Mouse (Mus musculus) myocyte (in vitro differentiated cells): ENCODE measurements around the gene Lime1. TPM values are rescaled to one million over a fixed set of nuclear protein-coding genes. Genes with fewer than 3 reads are reported as not detected.

Experiments used
- H3K27me3 ChIP-seq: one replicate; pipeline ENCODE4 v1.6.1; 2011; ENCODE audit not compliant: control insufficient read depth, insufficient read depth, insufficient read length
- H3K36me3 ChIP-seq: one replicate; pipeline ENCODE4 v1.6.1; 2011; ENCODE audit not compliant: control insufficient read depth, insufficient read depth
- H3K4me2 ChIP-seq: one replicate; pipeline ENCODE4 v1.6.1; 2011; ENCODE audit warnings: low read depth, control low read depth
- H3K4me3 ChIP-seq: one replicate; pipeline ENCODE4 v1.5.1; 2011; ENCODE audit warnings: mild to moderate bottlenecking, control low read depth, moderate library complexity
- H3K79me2 ChIP-seq: one replicate; pipeline ENCODE4 v1.6.1; 2011; ENCODE audit not compliant: control insufficient read depth, insufficient read depth
- H3ac ChIP-seq: one replicate; pipeline ENCODE4 v1.6.1; 2011; ENCODE audit not compliant: control insufficient read depth, insufficient read length
- CEBPB ChIP-seq: IDR thresholded peaks from 2 replicates; pipeline ENCODE4 v1.6.1; 2011; ENCODE audit warnings: mild to moderate bottlenecking, moderate library complexity; ENCODE audit not compliant: poor library complexity, insufficient read depth, severe bottlenecking
- E2F4 ChIP-seq: IDR thresholded peaks from one replicate; pipeline ENCODE4 v1.6.1; 2011; ENCODE audit warnings: mild to moderate bottlenecking, control low read depth, moderate library complexity; ENCODE audit not compliant: insufficient read depth
- MAX ChIP-seq: IDR thresholded peaks from one replicate; pipeline ENCODE4 v1.6.1; 2011; ENCODE audit warnings: low read depth, mild to moderate bottlenecking, control low read depth
- MYOD1 ChIP-seq, 3 experiments: IDR thresholded peaks; one replicate each; pipeline ENCODE4 v1.6.1; 2011; ENCODE audit warnings: control low read depth in 2 of 3, low read depth in 2 of 3, mild to moderate bottlenecking in 2 of 3, moderate library complexity in 1 of 3; ENCODE audit not compliant: insufficient read length in 2 of 3, control insufficient read depth in 1 of 3
- MYOG ChIP-seq, 3 experiments: IDR thresholded peaks; one replicate each; pipeline ENCODE4 v1.6.1; 2011; ENCODE audit warnings: control low read depth in 2 of 3, low read depth in 2 of 3, mild to moderate bottlenecking in 2 of 3; ENCODE audit not compliant: insufficient read length in 2 of 3, control insufficient read depth in 1 of 3, insufficient read depth in 1 of 3
- POLR2A ChIP-seq: IDR thresholded peaks from one replicate; pipeline ENCODE4 v1.6.1; 2011; ENCODE audit warnings: low read depth, mild to moderate bottlenecking, control low read depth, moderate library complexity; ENCODE audit not compliant: insufficient read length
- POLR2AphosphoS2 ChIP-seq: IDR thresholded peaks from one replicate; pipeline ENCODE4 v1.6.1; 2011; ENCODE audit warnings: low read depth, control low read depth; ENCODE audit not compliant: insufficient read length
- REST ChIP-seq: IDR thresholded peaks from one replicate; pipeline ENCODE4 v1.6.1; 2011; ENCODE audit warnings: mild to moderate bottlenecking, control low read depth, moderate library complexity; ENCODE audit not compliant: insufficient read depth, insufficient read length
- SRF ChIP-seq: IDR thresholded peaks from one replicate; pipeline ENCODE4 v1.6.1; 2011; ENCODE audit warnings: low read depth; ENCODE audit not compliant: control insufficient read depth, insufficient read length
- TCF12 ChIP-seq: IDR thresholded peaks from one replicate; pipeline ENCODE4 v1.6.1; 2011; ENCODE audit warnings: mild to moderate bottlenecking, control low read depth; ENCODE audit not compliant: poor library complexity, insufficient read depth, severe bottlenecking
- TCF3 ChIP-seq: IDR thresholded peaks from one replicate; pipeline ENCODE4 v1.6.1; 2011; ENCODE audit warnings: low read depth, control low read depth; ENCODE audit not compliant: insufficient read length
- USF1 ChIP-seq: IDR thresholded peaks from one replicate; pipeline ENCODE4 v1.6.1; 2011; ENCODE audit warnings: low read depth, mild to moderate bottlenecking, control low read depth, moderate library complexity
- polyA plus RNA-seq: library from polyadenylated mRNA; unstranded; fragments of >200 nt; fragmentation: generic; extraction: Trizol; gene quantifications from one replicate; pipeline ENCODE4 v1.2.1, GENCODE M21; 2012; ENCODE audit warnings: missing spikeins

Lime1 gene
- polyA plus RNA-seq, 1 experiment = 8.2 TPM

DNA sequence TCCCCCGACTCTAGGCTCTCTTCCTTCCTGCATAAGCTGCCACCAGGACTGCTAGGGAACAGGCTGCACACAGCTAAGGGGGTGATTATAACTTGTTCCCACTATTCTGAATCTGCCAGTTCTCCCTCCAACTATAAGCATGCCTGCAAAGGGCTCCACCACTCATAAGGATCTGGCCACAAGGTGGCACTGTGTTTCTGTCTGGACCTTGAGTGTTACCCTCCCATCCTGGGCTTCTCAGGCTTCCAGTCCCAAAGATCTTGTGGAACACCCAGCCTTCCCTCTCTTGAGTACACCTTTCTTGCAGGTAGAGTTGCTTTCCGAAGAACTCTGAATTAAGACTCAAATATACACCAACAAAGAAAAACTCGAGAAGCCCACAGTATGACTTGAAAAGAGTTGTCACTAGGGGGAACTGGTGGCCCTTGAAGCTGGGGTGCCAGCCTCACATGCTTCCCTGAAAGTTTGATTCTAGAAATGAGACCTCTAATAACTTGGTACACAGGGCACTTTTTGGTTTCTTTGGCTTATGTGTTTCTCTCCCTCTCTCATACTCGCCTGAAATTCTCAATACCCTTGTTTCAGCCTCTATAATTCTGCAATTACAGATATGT lies 12.8 kb downstream of the Lime1 start:
- no peak overlapping the region for H3ac ChIP-seq
- no peaks in the 10 kb centered on the region for H3K36me3 ChIP-seq

DNA sequence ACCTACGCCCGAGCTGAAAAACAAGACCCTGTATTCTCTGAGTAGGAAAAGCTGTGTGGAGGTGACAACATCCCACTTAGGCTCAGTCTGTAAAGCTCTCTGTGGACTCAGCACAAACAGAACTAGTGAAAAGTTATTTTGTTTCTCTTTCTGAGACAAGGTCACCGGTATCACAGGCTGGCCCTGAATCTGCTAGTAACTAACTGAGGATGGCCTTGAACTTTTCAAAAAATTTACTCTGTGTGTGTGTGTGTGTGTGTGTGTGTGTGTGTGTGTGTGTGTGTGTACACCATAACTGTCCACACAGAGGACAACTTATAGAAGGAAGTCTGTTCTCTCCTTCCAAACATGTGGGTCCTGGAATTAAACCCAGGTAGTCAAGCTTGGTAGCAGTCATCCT lies 14.2 kb downstream of the Lime1 start:
- H3K4me3 ChIP-seq = no peak overlapping the region
- no peak overlapping the region for H3ac ChIP-seq
- no peaks in the 10 kb centered on the region for H3K27me3 ChIP-seq
- no peak overlapping the region for H3K4me2 ChIP-seq
- no peak for TF ChIP-seq SRF
- no peak for TF ChIP-seq CEBPB
- TF ChIP-seq REST = no peak
- TF ChIP-seq TCF3 = no peak
- no peak for TF ChIP-seq TCF12
- TF ChIP-seq USF1 = no peak
- TF ChIP-seq MYOG (IDR thresholded peaks at IDR 0.05; ENCODE audit: control insufficient read depth in 1 of 3, insufficient read depth in 1 of 3, insufficient read length in 2 of 3, low read depth in 2 of 3) = no peak
- TF ChIP-seq E2F4 = no peak
- H3K36me3 ChIP-seq = no peaks in the 10 kb centered on the region
- no peaks in the 10 kb centered on the region for H3K79me2 ChIP-seq

More for the DNA sequence above, 12.8 kb downstream of the Lime1 start:
- no peak overlapping the region for H3K4me2 ChIP-seq
- H3K4me3 ChIP-seq = no peak overlapping the region
- TF ChIP-seq MYOG (IDR thresholded peaks at IDR 0.05; ENCODE audit: control insufficient read depth in 1 of 3, insufficient read depth in 1 of 3, insufficient read length in 2 of 3, low read depth in 2 of 3) = no peak
- TF ChIP-seq TCF12 = no peak
- TF ChIP-seq USF1 = no peak
- no peak for TF ChIP-seq CEBPB
- TF ChIP-seq POLR2A = no peak
- TF ChIP-seq MYOD1 (IDR thresholded peaks at IDR 0.05; ENCODE audit: control insufficient read depth in 1 of 3, insufficient read length in 2 of 3, low read depth in 2 of 3) = no peak
- TF ChIP-seq SRF = no peak
- TF ChIP-seq POLR2AphosphoS2 = no peak
- no peak for TF ChIP-seq MAX
- no peak for TF ChIP-seq TCF3
- no peak for TF ChIP-seq REST
- TF ChIP-seq E2F4 = no peak
- H3K27me3 ChIP-seq = no peaks in the 10 kb centered on the region
- no peaks in the 10 kb centered on the region for H3K79me2 ChIP-seq

DNA sequence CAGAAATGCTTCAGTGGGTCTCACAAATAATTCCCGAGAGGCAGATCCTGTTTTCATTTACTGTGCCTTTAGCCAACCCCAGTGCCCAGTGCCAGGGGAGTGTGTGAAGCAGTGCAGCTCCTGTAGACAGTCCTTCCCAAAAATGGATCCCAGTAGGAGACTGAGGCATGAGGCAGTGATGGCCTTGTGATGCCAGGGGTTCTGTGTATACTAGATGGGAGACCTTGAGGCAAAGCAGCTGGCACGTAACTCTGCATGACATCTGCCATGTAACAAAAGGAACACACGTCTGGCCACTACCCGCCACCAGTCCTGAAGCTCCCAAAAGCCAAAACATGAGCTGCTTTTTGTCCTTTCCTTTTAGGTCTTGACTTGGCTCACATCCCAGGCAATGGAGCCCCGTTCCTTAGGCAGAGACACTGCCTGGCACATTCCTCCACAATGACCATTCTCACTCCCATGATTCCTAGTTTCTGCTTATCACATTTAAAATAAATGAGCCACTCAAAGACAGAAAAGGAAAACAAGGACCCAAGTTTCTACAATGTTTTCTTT lies 17.4 kb downstream of the Lime1 start:
- H3K36me3 ChIP-seq = no peaks in the 10 kb centered on the region
- H3ac ChIP-seq = no peak overlapping the region
- no peak overlapping the region for H3K4me2 ChIP-seq
- H3K4me3 ChIP-seq = no peak overlapping the region
- TF ChIP-seq MYOD1 (IDR thresholded peaks at IDR 0.05; ENCODE audit: control insufficient read depth in 1 of 3, insufficient read length in 2 of 3, low read depth in 2 of 3) (no peak), TCF3 (no peak), MAX (no peak), TCF12 (no peak), POLR2A (no peak), MYOG (IDR thresholded peaks at IDR 0.05; ENCODE audit: control insufficient read depth in 1 of 3, insufficient read depth in 1 of 3, insufficient read length in 2 of 3, low read depth in 2 of 3) (no peak), CEBPB (no peak), USF1 (no peak), POLR2AphosphoS2 (no peak), SRF (no peak), REST (no peak), E2F4 (no peak)
- no peaks in the 10 kb centered on the region for H3K79me2 ChIP-seq
- H3K27me3 ChIP-seq = no peaks in the 10 kb centered on the region

DNA sequence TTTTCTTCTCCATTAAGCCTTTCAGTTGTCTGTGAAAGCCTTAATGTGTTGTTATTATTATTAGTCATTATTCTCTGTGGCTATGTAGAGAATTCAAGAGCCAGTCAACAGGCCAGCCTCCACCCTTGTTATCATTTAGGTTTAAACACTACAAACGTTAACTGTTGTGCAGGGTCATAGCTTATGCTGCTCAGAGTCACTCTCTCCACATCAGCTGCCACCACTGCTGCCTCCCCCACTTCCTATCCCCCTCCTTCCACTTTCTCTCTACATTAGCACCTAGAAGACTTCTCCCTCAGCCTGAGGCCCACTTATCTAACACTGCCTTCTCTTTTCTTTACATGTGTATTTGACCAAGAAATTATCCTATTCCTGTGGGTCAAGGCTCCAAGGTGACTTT lies 21.6 kb downstream of the Lime1 start:
- Histone ChIP-seq H3K79me2 (no peaks in the 10 kb centered on the region), H3ac (no peak overlapping the region), H3K36me3 (no peaks in the 10 kb centered on the region), H3K4me3 (no peak overlapping the region), H3K27me3 (no peaks in the 10 kb centered on the region), H3K4me2 (no peak overlapping the region)
- TF ChIP-seq TCF12 (no peak), CEBPB (no peak), SRF (no peak), MAX (no peak), USF1 (no peak), POLR2A (no peak), MYOD1 (IDR thresholded peaks at IDR 0.05; ENCODE audit: control insufficient read depth in 1 of 3, insufficient read length in 2 of 3, low read depth in 2 of 3) (no peak), MYOG (IDR thresholded peaks at IDR 0.05; ENCODE audit: control insufficient read depth in 1 of 3, insufficient read depth in 1 of 3, insufficient read length in 2 of 3, low read depth in 2 of 3) (no peak), REST (no peak), POLR2AphosphoS2 (no peak), E2F4 (no peak), TCF3 (no peak)
